Mouse (Mus musculus) heart, embryonic 15.5 days (tissue): ENCODE results near the gene Spsb1. TPM values are rescaled to one million over a fixed set of nuclear protein-coding genes. Genes with fewer than 3 reads are reported as not detected.

Experiments used
- ATAC-seq: fragments of 200-750 bp; cut with Nextera tagmentation; replicated peaks from 2 replicates; pipeline ENCODE4 v1.8.0; 2017; ENCODE audit warnings: low read depth, moderate TSS enrichment; ENCODE audit not compliant: insufficient number of reproducible peaks, insufficient read depth, low FRiP score
- H3K27ac ChIP-seq: fragments of 300-500 bp; sonication (generic); 2 replicates; pipeline ENCODE4 v1.5.1; 2015; ENCODE audit warnings: mild to moderate bottlenecking, inconsistent platforms
- H3K27me3 ChIP-seq: fragments of 300-500 bp; sonication (generic); 2 replicates; pipeline ENCODE4 v1.6.1; 2015; ENCODE audit warnings: inconsistent platforms
- H3K36me3 ChIP-seq: fragments of 300-500 bp; sonication (generic); 2 replicates; pipeline ENCODE4 v1.6.1; 2015; ENCODE audit warnings: mild to moderate bottlenecking, inconsistent platforms
- H3K4me1 ChIP-seq: fragments of 300-500 bp; sonication (generic); replicated peaks from 2 replicates; pipeline ENCODE4 v1.6.1; 2015; ENCODE audit warnings: inconsistent platforms
- H3K4me2 ChIP-seq: fragments of 300-500 bp; sonication (generic); 2 replicates; pipeline ENCODE4 v1.6.1; 2015; ENCODE audit warnings: inconsistent platforms, mild to moderate bottlenecking, moderate library complexity
- H3K4me3 ChIP-seq: fragments of 300-500 bp; sonication (generic); 2 replicates; pipeline ENCODE4 v1.5.1; 2015; ENCODE audit warnings: mild to moderate bottlenecking, inconsistent platforms
- H3K9ac ChIP-seq: fragments of 300-500 bp; sonication (generic); 2 replicates; pipeline ENCODE4 v1.6.1; 2015; ENCODE audit warnings: mild to moderate bottlenecking, inconsistent platforms
- H3K9me3 ChIP-seq: fragments of 300-500 bp; sonication (generic); replicated peaks from 2 replicates; pipeline ENCODE4 v1.6.1; 2016; ENCODE audit warnings: inconsistent platforms
- WGBS: fragments of 180-500 bp; shearing (Covaris S2); methylation state at CpG from one replicate; pipeline ENCODE4 v1.1.7; 2015; ENCODE audit warnings: mixed read lengths; 5-methylcytosine and 5-hydroxymethylcytosine counted together
- polyA plus RNA-seq: library from polyadenylated mRNA; unstranded; fragments of >200 nt; fragmentation: Nextera tagmentation; extraction: Ambion mirVana; gene quantifications from 2 replicates; pipeline ENCODE4 v1.2.1, GENCODE M21; 2015

Gene Spsb1
- polyA plus RNA-seq, 1 experiment from 2014 or later: 10.2 TPM

GRCm38 (mm10) chr4:149893611-149894151 is 61.2 kb downstream of the Spsb1 start:
- H3K9ac ChIP-seq: no peak overlapping the region
- peak overlapping the region; percentile 40 for H3K27ac ChIP-seq
- H3K36me3 ChIP-seq: no peaks in the 10 kb centered on the region
- 31% methylated on average over 11 of the region's 11 CpGs for WGBS
- H3K9me3 ChIP-seq: no peaks in the 10 kb centered on the region
- no peak overlapping the region for H3K4me2 ChIP-seq
- H3K27me3 ChIP-seq: no peaks in the 10 kb centered on the region
- no peak overlapping the region for H3K4me3 ChIP-seq
- 0 out of 2 replicates have a peak, but pooled peaks have one; percentile 11 for ATAC-seq
- peaks cover 45% of the 10 kb centered on the region for H3K4me1 ChIP-seq

GRCm38 (mm10) chr4:149891172-149891960 is 63.5 kb downstream of the Spsb1 start:
- H3K9me3 ChIP-seq: no peaks in the 10 kb centered on the region
- peaks cover 54% of the 10 kb centered on the region for H3K4me1 ChIP-seq
- H3K36me3 ChIP-seq: no peaks in the 10 kb centered on the region
- no peaks in the 10 kb centered on the region for H3K27me3 ChIP-seq
- whole genome bisulfite sequencing: 90% methylated on average over 5 of the region's 5 CpGs
- peak overlapping the region; percentile 71; the same call in 1 of the 2 replicates for H3K27ac ChIP-seq
- H3K4me2 ChIP-seq: no peak overlapping the region
- H3K9ac ChIP-seq: no peak overlapping the region
- no peak for ATAC-seq
- H3K4me3 ChIP-seq: no peak overlapping the region

GRCm38 (mm10) chr4:149890551-149890950 is 64.3 kb downstream of the Spsb1 start:
- no peaks in the 10 kb centered on the region for H3K27me3 ChIP-seq
- no peaks in the 10 kb centered on the region for H3K36me3 ChIP-seq
- H3K27ac ChIP-seq: peak overlapping the region; percentile 71
- H3K9me3 ChIP-seq: no peaks in the 10 kb centered on the region
- ATAC-seq: no peak
- WGBS: 41% methylated on average over 8 of the region's 8 CpGs
- no peak overlapping the region for H3K4me2 ChIP-seq
- no peak overlapping the region for H3K9ac ChIP-seq
- no peak overlapping the region for H3K4me3 ChIP-seq
- peaks cover 56% of the 10 kb centered on the region for H3K4me1 ChIP-seq

- H3K4me1 ChIP-seq: peaks cover 49% of the 10 kb centered on the region
- ATAC-seq: peak; percentile 59
- WGBS: 11% methylated on average over 13 of the region's 13 CpGs
- peak overlapping the region; percentile 21; the same call in 1 of the 2 replicates for H3K4me2 ChIP-seq
- no peaks in the 10 kb centered on the region for H3K9me3 ChIP-seq
- H3K9ac ChIP-seq: peak overlapping the region; percentile 34; the same call in 1 of the 2 replicates
- no peaks in the 10 kb centered on the region for H3K36me3 ChIP-seq
- H3K27me3 ChIP-seq: no peaks in the 10 kb centered on the region
- no peak overlapping the region for H3K4me3 ChIP-seq
- H3K27ac ChIP-seq: peak overlapping the region; percentile 71
Measured at GRCm38 (mm10) chr4:149889851-149890250, 65.0 kb downstream of the Spsb1 start.

GRCm38 (mm10) chr4:149888736-149889470 is 65.9 kb downstream of the Spsb1 start:
- Histone ChIP-seq H3K27me3 (no peaks in the 10 kb centered on the region), H3K4me3 (no peak overlapping the region), H3K36me3 (no peaks in the 10 kb centered on the region), H3K27ac (peak overlapping the region; percentile 71; the same call in 1 of the 2 replicates), H3K4me2 (peak overlapping the region; percentile 21; the same call in 1 of the 2 replicates), H3K4me1 (peaks cover 44% of the 10 kb centered on the region), H3K9me3 (no peaks in the 10 kb centered on the region), H3K9ac (no peak overlapping the region)
- 0 out of 2 replicates have a peak, but pooled peaks have one; percentile 16 for ATAC-seq
- 79% methylated on average over 20 of the region's 20 CpGs for WGBS

GRCm38 (mm10) chr4:149888156-149888555 is 66.7 kb downstream of the Spsb1 start:
- ATAC-seq: no peak
- H3K9ac ChIP-seq: no peak overlapping the region
- no peak overlapping the region for H3K4me3 ChIP-seq
- H3K4me2 ChIP-seq: no peak overlapping the region
- peaks cover 37% of the 10 kb centered on the region for H3K4me1 ChIP-seq
- 79% methylated on average over 5 of the region's 5 CpGs for WGBS
- no peaks in the 10 kb centered on the region for H3K36me3 ChIP-seq
- H3K27me3 ChIP-seq: no peaks in the 10 kb centered on the region
- H3K27ac ChIP-seq: no peak overlapping the region
- H3K9me3 ChIP-seq: no peaks in the 10 kb centered on the region

GRCm38 (mm10) chr4:149886298-149887271 is 68.3 kb downstream of the Spsb1 start:
- H3K27me3 ChIP-seq: no peaks in the 10 kb centered on the region
- no peak overlapping the region for H3K4me3 ChIP-seq
- H3K27ac ChIP-seq: no peak overlapping the region
- H3K36me3 ChIP-seq: no peaks in the 10 kb centered on the region
- ATAC-seq: no peak
- no peak overlapping the region for H3K4me2 ChIP-seq
- peaks cover 46% of the 10 kb centered on the region for H3K4me1 ChIP-seq
- H3K9me3 ChIP-seq: no peaks in the 10 kb centered on the region
- no peak overlapping the region for H3K9ac ChIP-seq
- WGBS: 51% methylated on average over 18 of the region's 18 CpGs

GRCm38 (mm10) chr4:149883990-149884389 is 70.9 kb downstream of the Spsb1 start:
- H3K27ac ChIP-seq: no peak overlapping the region
- peaks cover 25% of the 10 kb centered on the region for H3K4me1 ChIP-seq
- no peaks in the 10 kb centered on the region for H3K36me3 ChIP-seq
- ATAC-seq: no peak
- no peaks in the 10 kb centered on the region for H3K9me3 ChIP-seq
- H3K9ac ChIP-seq: no peak overlapping the region
- peaks cover 11% of the 10 kb centered on the region; the same call in 1 of the 2 replicates for H3K27me3 ChIP-seq
- H3K4me2 ChIP-seq: no peak overlapping the region
- WGBS: 81% methylated on average over 10 of the region's 10 CpGs
- H3K4me3 ChIP-seq: no peak overlapping the region

- no peaks in the 10 kb centered on the region for H3K36me3 ChIP-seq
- H3K4me2 ChIP-seq: no peak overlapping the region
- H3K4me3 ChIP-seq: no peak overlapping the region
- no peak overlapping the region for H3K9ac ChIP-seq
- 48% methylated on average over 17 of the region's 17 CpGs for WGBS
- ATAC-seq: no peak; the same call in 1 of the 2 replicates
- H3K27ac ChIP-seq: peak overlapping the region; percentile 18; the same call in 1 of the 2 replicates
- peaks cover 13% of the 10 kb centered on the region for H3K27me3 ChIP-seq
- H3K4me1 ChIP-seq: peaks cover 29% of the 10 kb centered on the region
- no peaks in the 10 kb centered on the region for H3K9me3 ChIP-seq
Measured at GRCm38 (mm10) chr4:149882139-149882916, 72.5 kb downstream of the Spsb1 start.

- WGBS: 73% methylated on average over 5 of the region's 5 CpGs
- Histone ChIP-seq H3K27ac (no peak overlapping the region), H3K9ac (no peak overlapping the region), H3K36me3 (no peaks in the 10 kb centered on the region), H3K4me3 (no peak overlapping the region), H3K27me3 (peaks cover 17% of the 10 kb centered on the region), H3K9me3 (no peaks in the 10 kb centered on the region), H3K4me1 (peaks cover 26% of the 10 kb centered on the region), H3K4me2 (no peak overlapping the region)
- no peak for ATAC-seq
Measured at GRCm38 (mm10) chr4:149880908-149881307, 73.9 kb downstream of the Spsb1 start.
